Mouse (Mus musculus) heart, adult 2 months (tissue): ENCODE measurements around the gene Fbxl13. TPM values are rescaled to one million over a fixed set of nuclear protein-coding genes. Genes with fewer than 3 reads are reported as not detected.

Source experiments
- DNase-seq, 2 experiments: peaks; one replicate each; pipeline ENCODE4 v3.0.0; 2021
- H3K27ac ChIP-seq: fragments of 200-600 bp; 2 replicates; pipeline ENCODE4 v1.8.1; 2022
- H3K27me3 ChIP-seq: fragments of 200-500 bp; 2 replicates; pipeline ENCODE4 v1.6.1; 2012; ENCODE audit warnings: mild to moderate bottlenecking, low read length, inconsistent platforms, mixed read lengths; ENCODE audit not compliant: control insufficient read depth, insufficient read depth
- H3K36me3 ChIP-seq: fragments of 200-500 bp; 2 replicates; pipeline ENCODE4 v1.6.1; 2012; ENCODE audit warnings: low read length, inconsistent platforms; ENCODE audit not compliant: control insufficient read depth, insufficient read depth
- H3K4me1 ChIP-seq: fragments of 200-500 bp; 2 replicates; pipeline ENCODE4 v1.6.1; 2011; ENCODE audit warnings: low read length; ENCODE audit not compliant: control insufficient read depth, insufficient read depth
- H3K4me3 ChIP-seq: fragments of 200-600 bp; 2 replicates; pipeline ENCODE4 v1.8.1; 2022
- H3K79me2 ChIP-seq: fragments of 200-500 bp; replicated peaks from 2 replicates; pipeline ENCODE4 v1.6.1; 2012; ENCODE audit warnings: mild to moderate bottlenecking, inconsistent platforms, low read length, moderate library complexity, mixed read lengths; ENCODE audit not compliant: control insufficient read depth, insufficient read depth
- H3K9ac ChIP-seq: fragments of 200-500 bp; 2 replicates; pipeline ENCODE4 v1.6.1; 2012; ENCODE audit warnings: low read depth, mild to moderate bottlenecking, control low read depth, inconsistent platforms, low read length, mixed read lengths
- CTCF ChIP-seq: fragments of 200-600 bp; IDR thresholded peaks from 2 replicates; pipeline ENCODE4 v1.8.1; 2022; ENCODE audit warnings: antibody characterized with exemption, mild to moderate bottlenecking, moderate library complexity
- EP300 ChIP-seq: fragments of 200-500 bp; IDR thresholded peaks from 2 replicates; pipeline ENCODE4 v1.6.1; 2011; ENCODE audit warnings: low read depth, low read length, control low read depth; ENCODE audit not compliant: insufficient read depth
- POLR2A ChIP-seq: fragments of 200-500 bp; IDR thresholded peaks from 2 replicates; pipeline ENCODE4 v1.6.1; 2011; ENCODE audit warnings: mild to moderate bottlenecking, low read depth, low read length, control low read depth; ENCODE audit not compliant: insufficient read depth
- WGBS: fragments of 180-500 bp; shearing (Covaris S2); methylation state at CpG from one replicate; pipeline ENCODE4 v1.1.7; 2018; 5-methylcytosine and 5-hydroxymethylcytosine counted together
- intact Hi-C: fragments of 180-260 bp; cut with DNase I; formaldehyde crosslinking; loops from one replicate; pipeline ENCODE4 v1.15.1; 2025
- polyA plus RNA-seq: library from polyadenylated mRNA; depleted of rRNA; stranded (reverse); fragments of >200 nt; gene quantifications from 2 replicates; pipeline ENCODE4 v1.2.3, GENCODE M21; 2012
- total RNA-seq, 2 experiments: library from RNA; stranded (reverse); gene quantifications; 2 replicates each; pipeline ENCODE4 v1.2.3; 2021

Fbxl13 gene
- total and polyA plus RNA-seq, 3 experiments = 0.47 TPM; not detected in 2

- TF ChIP-seq POLR2A = no peak
- no peak for TF ChIP-seq EP300
- no peak for TF ChIP-seq CTCF
- Histone ChIP-seq H3K4me3 (no peak overlapping the region), H3K36me3 (no peaks in the 10 kb centered on the region), H3K27ac (no peak overlapping the region), H3K4me1 (peaks cover 2% of the 10 kb centered on the region), H3K27me3 (no peaks in the 10 kb centered on the region), H3K79me2 (no peaks in the 10 kb centered on the region), H3K9ac (no peak overlapping the region)
- WGBS = 71% methylated on average over 2 of the region's 2 CpGs
- intact Hi-C loops = no loop called here
- DNase-seq = no peak
Measured at GRCm38 (mm10) chr5:21650736-21651135, 5.3 kb upstream of the Fbxl13 start.

- Histone ChIP-seq H3K79me2 (no peaks in the 10 kb centered on the region), H3K36me3 (no peaks in the 10 kb centered on the region), H3K4me3 (peak overlapping the region; percentile 74), H3K27ac (peak overlapping the region; percentile 65), H3K4me1 (peaks cover 2% of the 10 kb centered on the region), H3K9ac (peak overlapping the region; percentile 91), H3K27me3 (no peaks in the 10 kb centered on the region)
- intact Hi-C loops = loop anchor here (5.0 to 10.0 kb wide), 3 partner anchors 56 to 761 kb away; partner anchors contain the start of genes Dnajc2, Napepld, Phtf2 and Psmc2
- TF ChIP-seq POLR2A = no peak
- TF ChIP-seq EP300 = no peak
- TF ChIP-seq CTCF = no peak
- no peak for DNase-seq
- under 1% methylated on average over 25 of the region's 25 CpGs for WGBS
Measured at GRCm38 (mm10) chr5:21646133-21646491, 678 bp upstream of the Fbxl13 start.

- H3K4me3 ChIP-seq = peak overlapping the region; percentile 49
- WGBS = 19% methylated on average over 14 of the region's 14 CpGs
- no peaks in the 10 kb centered on the region for H3K79me2 ChIP-seq
- no peak overlapping the region for H3K9ac ChIP-seq
- no peaks in the 10 kb centered on the region for H3K36me3 ChIP-seq
- peak; percentile 33; the same call in 1 of the 2 replicates for TF ChIP-seq CTCF
- no peak for TF ChIP-seq POLR2A
- DNase-seq = no peak
- H3K4me1 ChIP-seq = peaks cover 2% of the 10 kb centered on the region
- intact Hi-C loops = loop anchor here (5.0 to 10.0 kb wide), 3 partner anchors 57 to 760 kb away; partner anchors contain the start of genes Dnajc2, Napepld, Phtf2 and Psmc2
- no peaks in the 10 kb centered on the region for H3K27me3 ChIP-seq
- H3K27ac ChIP-seq = no peak overlapping the region
Measured at GRCm38 (mm10) chr5:21644891-21645438, 469 bp downstream of the Fbxl13 start.

- no peak overlapping the region for H3K4me3 ChIP-seq
- H3K36me3 ChIP-seq = no peaks in the 10 kb centered on the region
- H3K9ac ChIP-seq = no peak overlapping the region
- no peaks in the 10 kb centered on the region for H3K79me2 ChIP-seq
- 43% methylated on average over 1 of the region's 1 CpGs for WGBS
- intact Hi-C loops = loop anchor here (10.0 kb wide), 1 partner anchor 759 kb away; the partner anchor contains the start of genes Phtf2 and Tmem60
- H3K4me1 ChIP-seq = peaks cover 2% of the 10 kb centered on the region
- DNase-seq = no peak
- H3K27ac ChIP-seq = no peak overlapping the region
- TF ChIP-seq CTCF (no peak), EP300 (no peak), POLR2A (no peak)
- H3K27me3 ChIP-seq = no peaks in the 10 kb centered on the region
Measured at GRCm38 (mm10) chr5:21643606-21644005, 1.8 kb downstream of the Fbxl13 start.

- no peaks in the 10 kb centered on the region; the same call in 1 of the 2 replicates for H3K27me3 ChIP-seq
- no peaks in the 10 kb centered on the region for H3K36me3 ChIP-seq
- 0% methylated on average over 1 of the region's 1 CpGs for WGBS
- TF ChIP-seq POLR2A (no peak), CTCF (peak; percentile 86)
- H3K4me1 ChIP-seq = no peaks in the 10 kb centered on the region
- no peaks in the 10 kb centered on the region for H3K79me2 ChIP-seq
- DNase-seq = peak in 1 of 2 experiments; percentile 33
- H3K27ac ChIP-seq = no peak overlapping the region
- H3K9ac ChIP-seq = no peak overlapping the region
- intact Hi-C loops = loop anchor here (1.0 to 10.0 kb wide), 3 partner anchors 206 to 756 kb away; partner anchors contain the start of genes Phtf2 and Tmem60
- no peak overlapping the region for H3K4me3 ChIP-seq
Measured at GRCm38 (mm10) chr5:21640961-21641360, 4.5 kb downstream of the Fbxl13 start.

GRCm38 (mm10) chr5:21625916-21626315, 19.5 kb downstream of the Fbxl13 start:
- Histone ChIP-seq H3K9ac (no peak overlapping the region), H3K36me3 (no peaks in the 10 kb centered on the region), H3K27me3 (no peaks in the 10 kb centered on the region), H3K79me2 (no peaks in the 10 kb centered on the region), H3K27ac (no peak overlapping the region), H3K4me1 (no peaks in the 10 kb centered on the region), H3K4me3 (no peak overlapping the region)
- TF ChIP-seq EP300 = no peak
- no peak for TF ChIP-seq POLR2A
- TF ChIP-seq CTCF = no peak
- intact Hi-C loops = no loop called here
- DNase-seq = no peak
